Mouse (Mus musculus): ENCODE measurements around the gene Azin2.

The Azin2 gene

GRCm38 (mm10) chr4:128978634-128979033, 16.4 kb upstream of the Azin2 start:
- no peak for DNase-seq (ENCODE audit: low spot score in 2 of 2)

GRCm38 (mm10) chr4:128977217-128977616, 15.0 kb upstream of the Azin2 start:
- no peak for DNase-seq (ENCODE audit: low spot score in 2 of 2)

GRCm38 (mm10) chr4:128976577-128976976, 14.3 kb upstream of the Azin2 start:
- DNase-seq (ENCODE audit: low spot score in 2 of 2) = no peak

- no peak for DNase-seq (ENCODE audit: low spot score in 2 of 2)
These were observed 12.4 kb upstream of the Azin2 start for GRCm38 (mm10) chr4:128974677-128975076.

- peak; percentile 67 to 78 for DNase-seq (ENCODE audit: low spot score in 2 of 2)
These were observed 8.9 kb upstream of the Azin2 start for GRCm38 (mm10) chr4:128971065-128971694.

GRCm38 (mm10) chr4:128970417-128970807, 8.2 kb upstream of the Azin2 start:
- no peak for DNase-seq (ENCODE audit: low spot score in 2 of 2)

GRCm38 (mm10) chr4:128969607-128970416, 7.6 kb upstream of the Azin2 start:
- no peak for DNase-seq (ENCODE audit: low spot score in 2 of 2)

GRCm38 (mm10) chr4:128969081-128969480, 6.8 kb upstream of the Azin2 start:
- DNase-seq (ENCODE audit: low spot score in 2 of 2) = no peak

- DNase-seq (ENCODE audit: low spot score in 2 of 2) = no peak
These were observed 4.5 kb upstream of the Azin2 start for GRCm38 (mm10) chr4:128966751-128967150.

- no peak for DNase-seq (ENCODE audit: low spot score in 2 of 2)
These were observed 666 bp upstream of the Azin2 start for GRCm38 (mm10) chr4:128962926-128963290.

GRCm38 (mm10) chr4:128961301-128962028, 777 bp downstream of the Azin2 start:
- DNase-seq (ENCODE audit: low spot score in 2 of 2) = no peak

GRCm38 (mm10) chr4:128959676-128960075, 2.6 kb downstream of the Azin2 start:
- no peak for DNase-seq (ENCODE audit: low spot score in 2 of 2)

GRCm38 (mm10) chr4:128958849-128959248, 3.4 kb downstream of the Azin2 start:
- no peak for DNase-seq (ENCODE audit: low spot score in 2 of 2)

- DNase-seq (ENCODE audit: low spot score in 2 of 2) = no peak
These were observed 4.1 kb downstream of the Azin2 start for GRCm38 (mm10) chr4:128958156-128958555.

GRCm38 (mm10) chr4:128957155-128957911, 4.9 kb downstream of the Azin2 start:
- peak in 1 of 2 experiments; percentile 43 for DNase-seq (ENCODE audit: low spot score in 2 of 2)

GRCm38 (mm10) chr4:128953851-128954250, 8.4 kb downstream of the Azin2 start:
- DNase-seq (ENCODE audit: low spot score in 2 of 2) = no peak

GRCm38 (mm10) chr4:128950461-128950860, 11.8 kb downstream of the Azin2 start:
- DNase-seq (ENCODE audit: low spot score in 2 of 2) = peak in 1 of 2 experiments; percentile 44

GRCm38 (mm10) chr4:128949470-128950005, 12.7 kb downstream of the Azin2 start:
- DNase-seq (ENCODE audit: low spot score in 2 of 2) = no peak

- DNase-seq (ENCODE audit: low spot score in 2 of 2) = peak in 1 of 2 experiments; percentile 31
These were observed 14.0 kb downstream of the Azin2 start for GRCm38 (mm10) chr4:128948137-128948674.

GRCm38 (mm10) chr4:128947326-128947933, 14.8 kb downstream of the Azin2 start:
- DNase-seq (ENCODE audit: low spot score in 2 of 2) = no peak

GRCm38 (mm10) chr4:128946736-128947135, 15.5 kb downstream of the Azin2 start:
- DNase-seq (ENCODE audit: low spot score in 2 of 2) = no peak
